Mouse (Mus musculus) cortical plate, adult 2 months (tissue): ENCODE measurements around the gene Wipf1.

Experiments
- CTCF ChIP-seq: fragments of 200-500 bp; IDR thresholded peaks from 2 replicates; pipeline ENCODE4 v1.5.1; 2011; ENCODE audit warnings: mild to moderate bottlenecking, control low read depth, low read length; ENCODE audit not compliant: insufficient read depth; ENCODE audit errors: extremely low read depth
- POLR2A ChIP-seq: fragments of 200-500 bp; IDR thresholded peaks from 2 replicates; pipeline ENCODE4 v1.6.1; 2011; ENCODE audit warnings: mild to moderate bottlenecking, low read length, control low read depth; ENCODE audit not compliant: insufficient read depth; ENCODE audit errors: extremely low read depth

- TF ChIP-seq CTCF (no peak), POLR2A (no peak)
Observed at GRCm38 (mm10) chr2:73484561-73485235, 44.8 kb downstream of the Wipf1 start.
